Mouse (Mus musculus): ENCODE results near the gene Rem1.

DNA sequence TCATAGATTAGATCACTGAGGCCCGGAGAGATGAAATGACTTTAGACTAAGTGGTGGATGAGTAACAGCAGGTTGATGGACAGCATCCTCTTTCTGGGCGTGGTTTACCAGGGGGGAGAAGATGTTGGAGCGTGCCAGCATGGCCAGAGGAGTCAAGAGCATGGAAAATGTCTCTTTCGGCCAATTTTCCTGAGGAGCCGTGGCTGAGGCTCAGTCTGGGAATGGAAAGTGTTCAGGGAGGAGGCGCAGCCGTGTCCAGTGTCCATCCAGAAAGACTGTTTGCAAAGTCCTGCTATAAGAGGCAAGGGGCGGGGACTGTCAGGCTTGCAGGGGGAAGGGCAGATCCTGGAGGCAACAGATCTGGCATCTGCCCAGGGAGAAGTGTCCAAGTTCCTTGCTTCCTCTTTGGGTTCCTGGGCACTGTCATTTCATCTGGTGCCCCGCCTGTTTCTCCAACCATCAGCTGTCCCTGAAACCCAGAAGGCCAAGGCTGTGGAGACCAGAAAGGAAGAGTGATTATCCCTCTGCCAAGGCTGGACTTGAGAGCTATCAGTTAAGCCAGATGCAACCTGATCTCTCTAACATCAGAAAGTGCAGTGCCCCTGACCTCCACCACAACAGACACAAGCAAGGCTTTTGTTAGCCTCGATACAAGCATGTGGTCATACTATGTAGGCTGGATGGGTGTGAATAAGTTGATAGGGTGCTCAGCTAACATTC lies 26.3 kb downstream of the Rem1 start:
- TF ChIP-seq CTCF (IDR thresholded peaks at IDR 0.05; ENCODE audit: insufficient read depth, low read depth, low read length): no peak
- no peak for TF ChIP-seq POLR2A (IDR thresholded peaks at IDR 0.05; ENCODE audit: insufficient read depth, low read depth, low read length)

Measured in olfactory bulb, adult 2 months (tissue).